Mouse (Mus musculus) limb, embryonic 15.5 days (tissue): ENCODE results near the gene Manbal. TPM values are rescaled to one million over a fixed set of nuclear protein-coding genes. Genes with fewer than 3 reads are reported as not detected.

ENCODE experiments used
- ATAC-seq: fragments of 200-750 bp; cut with Nextera tagmentation; 2 replicates; pipeline ENCODE4 v1.8.0; 2017; ENCODE audit warnings: low read depth, moderate TSS enrichment; ENCODE audit not compliant: insufficient number of reproducible peaks, low FRiP score, low TSS enrichment
- H3K27ac ChIP-seq: fragments of 300-500 bp; sonication (generic); 2 replicates; pipeline ENCODE4 v1.5.1; 2015; ENCODE audit warnings: moderate library complexity, mild to moderate bottlenecking, inconsistent platforms
- H3K27me3 ChIP-seq: fragments of 300-500 bp; sonication (generic); 2 replicates; pipeline ENCODE4 v1.6.1; 2015; ENCODE audit warnings: inconsistent platforms
- H3K36me3 ChIP-seq: fragments of 300-500 bp; sonication (generic); 2 replicates; pipeline ENCODE4 v1.6.1; 2015; ENCODE audit warnings: inconsistent platforms
- H3K4me1 ChIP-seq: fragments of 300-500 bp; sonication (generic); 2 replicates; pipeline ENCODE4 v1.6.1; 2015; ENCODE audit warnings: inconsistent platforms
- H3K4me2 ChIP-seq: fragments of 300-500 bp; sonication (generic); 2 replicates; pipeline ENCODE4 v1.6.1; 2015; ENCODE audit warnings: mild to moderate bottlenecking, inconsistent platforms
- H3K4me3 ChIP-seq: fragments of 300-500 bp; sonication (generic); 2 replicates; pipeline ENCODE4 v1.5.1; 2015; ENCODE audit warnings: mild to moderate bottlenecking, inconsistent platforms
- H3K9ac ChIP-seq: fragments of 300-500 bp; sonication (generic); 2 replicates; pipeline ENCODE4 v1.6.1; 2015; ENCODE audit warnings: inconsistent platforms
- H3K9me3 ChIP-seq: fragments of 300-500 bp; sonication (generic); 2 replicates; pipeline ENCODE4 v1.6.1; 2016; ENCODE audit warnings: inconsistent platforms
- WGBS: fragments of 180-500 bp; shearing (Covaris S2); methylation state at CpG from one replicate; pipeline ENCODE4 v1.1.7; 2015; 5-methylcytosine and 5-hydroxymethylcytosine counted together
- polyA plus RNA-seq: library from polyadenylated mRNA; unstranded; fragments of >200 nt; fragmentation: Nextera tagmentation; extraction: Ambion mirVana; gene quantifications from 2 replicates; pipeline ENCODE4 v1.2.1, GENCODE M21; 2015

The Manbal gene
- polyA plus RNA-seq, 1 experiment from 2014 or later, result 87.9 TPM

DNA sequence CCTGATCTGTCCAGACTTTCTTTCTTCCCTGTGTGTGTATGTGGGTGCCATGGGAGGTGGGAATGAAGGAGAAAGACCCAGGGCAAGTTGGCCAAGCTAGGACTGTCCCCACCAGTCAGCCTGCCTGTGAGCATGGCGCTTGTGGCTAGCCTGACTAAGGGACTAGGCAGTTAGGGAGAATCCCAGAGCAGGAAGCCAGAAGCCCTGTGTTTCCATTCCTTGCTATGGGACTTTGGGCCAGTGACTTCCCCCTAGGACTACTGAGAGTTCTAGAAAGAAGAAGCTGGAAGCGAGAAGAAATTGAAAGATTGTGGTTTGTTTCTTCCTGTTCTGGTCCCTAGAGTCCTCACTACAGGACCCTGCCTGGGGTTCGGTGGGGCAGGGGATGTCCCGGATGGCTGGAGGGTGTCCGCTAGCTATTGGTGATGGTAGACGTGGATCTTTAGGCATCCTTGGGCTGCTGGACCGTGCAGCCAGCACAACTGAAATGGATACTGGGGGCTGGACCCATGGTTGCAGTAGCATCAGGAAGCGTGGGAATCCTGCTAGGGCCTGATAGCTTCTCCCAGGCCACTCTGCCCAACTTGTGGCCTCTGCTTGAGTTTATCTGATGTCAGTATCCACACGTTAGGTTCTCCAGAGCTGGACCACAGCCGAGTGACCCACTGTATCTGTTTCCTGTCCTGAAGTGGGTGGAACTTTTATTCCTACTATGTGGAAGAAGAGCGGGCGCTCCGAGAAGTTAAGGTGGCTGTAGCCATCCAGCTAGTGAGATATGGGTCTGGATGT, 61.2 kb downstream of the Manbal start:
- Histone ChIP-seq H3K4me2 (no peak overlapping the region), H3K4me3 (no peak overlapping the region), H3K36me3 (peaks cover 34% of the 10 kb centered on the region), H3K9me3 (no peaks in the 10 kb centered on the region), H3K27me3 (no peaks in the 10 kb centered on the region), H3K9ac (no peak overlapping the region), H3K4me1 (peaks cover 80% of the 10 kb centered on the region), H3K27ac (no peak overlapping the region)
- 84% methylated on average over 13 of the region's 13 CpGs for WGBS
- ATAC-seq, result no peak

DNA sequence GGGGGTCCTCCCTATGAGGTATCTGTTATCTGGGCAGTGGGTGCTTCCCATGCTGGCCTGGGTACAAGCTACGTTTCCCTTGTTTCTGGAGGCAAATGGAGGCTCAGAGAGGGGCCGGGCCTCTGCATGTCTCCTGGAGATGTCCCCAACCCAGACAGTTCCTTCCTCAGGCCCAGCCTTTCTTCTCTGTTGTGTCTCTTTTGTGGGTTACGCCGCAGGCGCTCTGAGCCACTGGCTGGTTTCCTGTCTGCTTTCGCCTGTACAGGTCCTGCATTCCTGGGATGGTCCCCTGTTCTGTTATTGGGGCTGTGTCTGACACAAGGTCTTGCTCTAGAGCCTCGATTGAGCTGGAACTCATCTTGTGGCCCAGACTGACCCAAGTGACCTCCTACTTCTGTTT, 62.3 kb downstream of the Manbal start:
- Histone ChIP-seq H3K36me3 (peaks cover 34% of the 10 kb centered on the region), H3K27ac (peak overlapping the region; percentile 38; the same call in 1 of the 2 replicates), H3K4me3 (no peak overlapping the region), H3K9ac (no peak overlapping the region), H3K4me1 (peaks cover 88% of the 10 kb centered on the region), H3K4me2 (no peak overlapping the region), H3K27me3 (no peaks in the 10 kb centered on the region), H3K9me3 (no peaks in the 10 kb centered on the region)
- ATAC-seq, result no peak
- 74% methylated on average over 7 of the region's 7 CpGs for WGBS

DNA sequence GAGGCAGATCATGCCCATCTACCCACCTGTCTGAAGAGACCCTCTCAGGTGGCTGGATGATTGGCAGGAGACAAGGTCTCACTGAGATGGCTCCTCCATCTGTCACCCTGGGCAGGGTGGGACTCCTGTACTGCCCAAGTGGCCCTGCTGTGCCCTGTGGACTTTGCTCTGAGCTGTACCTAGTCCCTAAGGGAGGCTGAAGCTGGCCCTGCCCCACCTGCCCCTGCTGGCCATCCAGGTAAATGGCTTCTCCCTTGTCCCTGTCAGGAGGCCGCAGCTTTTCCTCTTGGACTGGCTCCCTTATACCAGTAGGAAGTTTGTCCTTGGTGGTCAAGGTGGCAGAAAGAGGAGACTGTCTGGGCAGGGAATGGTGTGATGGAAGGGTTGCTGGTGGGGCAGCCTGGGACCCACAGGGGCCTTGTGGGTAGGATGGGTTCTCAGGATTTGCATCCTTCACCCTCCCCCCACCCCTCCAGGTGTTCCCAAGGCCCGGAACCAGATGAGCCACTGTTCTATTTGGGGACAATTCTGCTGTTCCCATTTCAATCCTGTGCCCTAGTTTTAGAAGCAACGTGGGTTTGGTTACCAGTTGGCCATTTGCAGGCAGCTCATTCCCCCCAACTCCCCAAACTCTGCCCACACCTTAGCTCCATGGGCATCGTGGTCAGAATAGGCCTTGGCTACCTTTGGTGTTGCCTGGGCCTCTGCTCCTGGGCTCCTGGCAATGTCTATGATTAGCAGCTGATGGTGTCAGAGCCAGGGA, 63.5 kb downstream of the Manbal start:
- H3K4me3 ChIP-seq, result no peak overlapping the region
- H3K36me3 ChIP-seq, result peaks cover 34% of the 10 kb centered on the region
- no peak overlapping the region for H3K4me2 ChIP-seq
- no peaks in the 10 kb centered on the region for H3K27me3 ChIP-seq
- peaks cover 88% of the 10 kb centered on the region for H3K4me1 ChIP-seq
- WGBS, result 71% methylated on average over 4 of the region's 4 CpGs
- H3K9me3 ChIP-seq, result no peaks in the 10 kb centered on the region
- no peak overlapping the region for H3K9ac ChIP-seq
- ATAC-seq, result no peak
- no peak overlapping the region for H3K27ac ChIP-seq

DNA sequence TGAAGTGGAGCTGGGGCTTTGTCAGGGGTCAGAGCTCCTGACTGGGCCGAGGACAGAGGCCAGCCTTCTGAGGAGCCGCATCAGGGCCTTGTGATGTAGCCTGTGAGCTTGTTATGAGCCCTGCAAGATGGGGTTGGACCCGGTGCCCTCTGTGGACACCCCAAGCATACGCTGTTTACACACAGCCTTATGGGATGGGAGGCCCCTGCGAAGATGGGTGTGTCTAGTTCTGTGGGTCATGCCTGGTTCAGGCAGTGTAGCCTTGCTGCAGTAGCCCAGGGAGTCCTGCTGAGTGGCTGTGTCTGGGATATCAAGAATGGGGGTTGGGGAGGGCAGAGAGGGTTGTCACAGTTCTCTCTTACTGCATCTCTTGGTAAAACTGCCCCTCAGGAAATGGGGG, 64.5 kb downstream of the Manbal start:
- peaks cover 34% of the 10 kb centered on the region for H3K36me3 ChIP-seq
- H3K27ac ChIP-seq, result peak overlapping the region; percentile 88
- no peak overlapping the region for H3K4me2 ChIP-seq
- no peak overlapping the region for H3K9ac ChIP-seq
- 75% methylated on average over 5 of the region's 5 CpGs for WGBS
- H3K4me1 ChIP-seq, result peaks cover 86% of the 10 kb centered on the region
- no peaks in the 10 kb centered on the region for H3K27me3 ChIP-seq
- no peaks in the 10 kb centered on the region for H3K9me3 ChIP-seq
- no peak for ATAC-seq
- no peak overlapping the region for H3K4me3 ChIP-seq

DNA sequence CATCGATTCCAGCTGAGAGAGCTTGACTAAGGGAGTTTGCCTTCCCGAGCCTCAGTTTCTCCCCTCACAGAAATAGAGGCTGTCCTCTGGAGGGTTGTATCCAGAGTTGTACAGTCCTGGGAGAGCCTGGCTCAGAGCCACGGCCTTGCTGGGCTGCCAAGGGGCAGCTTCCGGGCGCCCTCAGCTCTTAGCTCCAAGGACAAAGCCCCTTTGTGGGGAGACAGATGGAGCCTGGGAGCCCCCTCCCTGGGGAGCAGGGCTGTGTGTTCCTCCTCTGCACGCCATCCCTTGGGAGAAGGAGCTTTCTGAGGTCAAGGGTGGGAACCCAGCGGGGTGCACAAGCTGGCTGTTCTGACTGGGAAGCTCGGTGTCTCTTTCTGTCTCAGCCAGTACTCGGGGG, 65.1 kb downstream of the Manbal start:
- no peak for ATAC-seq
- Histone ChIP-seq H3K9me3 (no peaks in the 10 kb centered on the region), H3K4me2 (no peak overlapping the region), H3K4me1 (peaks cover 80% of the 10 kb centered on the region), H3K9ac (no peak overlapping the region), H3K4me3 (no peak overlapping the region), H3K27ac (peak overlapping the region; percentile 88), H3K27me3 (no peaks in the 10 kb centered on the region), H3K36me3 (peaks cover 34% of the 10 kb centered on the region)
- WGBS, result 76% methylated on average over 9 of the region's 9 CpGs

DNA sequence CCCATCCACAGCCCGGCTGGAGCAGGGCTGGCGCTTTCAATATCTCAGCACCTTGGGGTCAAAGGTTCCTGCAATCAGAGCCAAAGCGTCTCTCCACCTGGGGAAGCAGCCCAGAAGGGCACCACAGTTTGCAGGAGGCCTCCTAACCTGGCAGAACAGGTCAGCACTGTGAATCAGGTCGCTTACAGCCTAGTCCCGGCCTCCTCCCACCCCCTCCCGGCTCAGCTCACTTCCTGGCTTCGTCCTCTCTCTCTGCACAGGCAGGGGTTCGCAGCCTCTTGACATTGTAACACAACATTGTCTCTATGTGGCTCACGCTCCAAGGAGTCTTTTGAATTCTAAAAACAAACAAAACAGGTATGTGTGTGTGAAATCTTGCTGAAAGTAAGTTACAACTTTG, 66.6 kb downstream of the Manbal start:
- Histone ChIP-seq H3K4me1 (peaks cover 75% of the 10 kb centered on the region), H3K27me3 (no peaks in the 10 kb centered on the region), H3K9me3 (no peaks in the 10 kb centered on the region), H3K27ac (peak overlapping the region; percentile 88), H3K4me2 (peak overlapping the region; percentile 10; the same call in 1 of the 2 replicates), H3K9ac (0 out of 2 replicates have a peak overlapping the region, but pooled peaks have one; percentile 5), H3K4me3 (no peak overlapping the region), H3K36me3 (peaks cover 23% of the 10 kb centered on the region)
- ATAC-seq, result no peak
- WGBS, result 22% methylated on average over 9 of the region's 9 CpGs

DNA sequence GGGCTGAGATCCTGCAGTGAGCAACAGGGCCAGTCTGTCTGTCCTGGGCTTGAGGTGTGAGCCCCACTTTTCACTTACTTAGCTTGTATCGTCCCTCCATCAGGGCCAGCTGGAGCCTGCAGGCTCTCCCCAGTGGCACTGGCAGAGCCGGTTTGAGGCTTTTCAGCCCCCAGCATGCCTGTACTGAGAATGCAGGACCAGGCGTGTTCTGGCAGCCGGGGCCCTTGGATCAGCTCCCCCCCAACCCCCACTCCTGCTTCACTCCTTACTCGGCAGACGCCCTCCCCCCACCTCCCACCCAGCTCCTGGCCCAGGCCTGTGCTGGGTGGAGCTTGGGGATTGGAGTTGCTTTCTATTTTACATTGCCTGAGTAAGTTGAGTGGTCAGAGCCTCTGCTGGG, 67.1 kb downstream of the Manbal start:
- peak overlapping the region; percentile 10; the same call in 1 of the 2 replicates for H3K4me2 ChIP-seq
- WGBS, result 21% methylated on average over 6 of the region's 6 CpGs
- no peak overlapping the region for H3K4me3 ChIP-seq
- H3K9me3 ChIP-seq, result no peaks in the 10 kb centered on the region
- peak; percentile 77; the same call in 1 of the 2 replicates for ATAC-seq
- peaks cover 70% of the 10 kb centered on the region for H3K4me1 ChIP-seq
- no peaks in the 10 kb centered on the region for H3K27me3 ChIP-seq
- H3K27ac ChIP-seq, result peak overlapping the region; percentile 88
- H3K9ac ChIP-seq, result 0 out of 2 replicates have a peak overlapping the region, but pooled peaks have one; percentile 5
- H3K36me3 ChIP-seq, result peaks cover 24% of the 10 kb centered on the region

DNA sequence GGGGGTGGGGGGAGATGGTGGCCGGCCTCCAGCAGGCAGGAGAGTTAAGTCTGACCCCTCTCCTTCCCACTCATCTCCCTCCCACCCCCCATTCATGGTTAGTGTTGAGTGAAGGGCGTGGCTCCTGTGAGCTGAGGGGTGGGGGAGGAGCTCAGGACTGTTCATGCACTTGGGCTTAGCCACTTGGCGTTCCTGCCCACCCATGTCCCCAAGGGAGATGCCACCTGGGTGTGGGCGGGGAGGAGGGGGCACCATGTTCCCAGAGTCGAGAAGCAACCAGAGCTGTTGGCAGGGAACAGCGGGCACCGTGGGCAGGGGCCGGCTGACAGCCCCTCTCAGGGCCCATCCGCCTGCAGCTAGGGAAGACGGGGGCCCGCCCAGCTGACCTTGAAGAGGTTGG, 69.1 kb downstream of the Manbal start:
- Histone ChIP-seq H3K9ac (no peak overlapping the region), H3K27ac (no peak overlapping the region), H3K4me3 (no peak overlapping the region), H3K4me1 (peaks cover 50% of the 10 kb centered on the region), H3K27me3 (no peaks in the 10 kb centered on the region), H3K4me2 (no peak overlapping the region), H3K36me3 (peaks cover 32% of the 10 kb centered on the region), H3K9me3 (no peaks in the 10 kb centered on the region)
- WGBS, result 84% methylated on average over 10 of the region's 11 CpGs
- ATAC-seq, result no peak

DNA sequence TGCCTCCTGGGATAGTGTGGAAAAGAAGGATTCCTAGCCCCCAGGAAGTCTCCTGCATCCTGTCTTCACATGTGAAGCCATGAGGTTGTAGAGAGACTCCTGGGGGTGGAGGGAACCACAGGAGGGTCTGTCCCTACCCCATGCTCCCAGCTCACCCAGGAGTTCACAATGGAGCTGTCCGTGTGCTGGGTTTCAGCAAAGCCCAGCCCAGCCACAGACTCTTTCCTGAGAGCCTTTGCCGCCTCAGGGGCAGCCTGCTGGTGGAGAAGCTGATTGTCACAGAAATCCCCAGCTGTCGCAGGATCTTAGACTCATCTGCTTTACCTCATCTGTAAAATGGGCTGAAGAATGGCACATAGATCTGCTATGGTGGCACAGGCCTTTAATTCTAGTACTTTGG, 69.7 kb downstream of the Manbal start:
- Histone ChIP-seq H3K9me3 (no peaks in the 10 kb centered on the region), H3K27me3 (no peaks in the 10 kb centered on the region), H3K36me3 (peaks cover 34% of the 10 kb centered on the region), H3K4me2 (no peak overlapping the region), H3K9ac (no peak overlapping the region), H3K4me1 (peaks cover 44% of the 10 kb centered on the region), H3K4me3 (no peak overlapping the region), H3K27ac (no peak overlapping the region)
- WGBS, result 91% methylated on average over 3 of the region's 3 CpGs
- ATAC-seq, result no peak

DNA sequence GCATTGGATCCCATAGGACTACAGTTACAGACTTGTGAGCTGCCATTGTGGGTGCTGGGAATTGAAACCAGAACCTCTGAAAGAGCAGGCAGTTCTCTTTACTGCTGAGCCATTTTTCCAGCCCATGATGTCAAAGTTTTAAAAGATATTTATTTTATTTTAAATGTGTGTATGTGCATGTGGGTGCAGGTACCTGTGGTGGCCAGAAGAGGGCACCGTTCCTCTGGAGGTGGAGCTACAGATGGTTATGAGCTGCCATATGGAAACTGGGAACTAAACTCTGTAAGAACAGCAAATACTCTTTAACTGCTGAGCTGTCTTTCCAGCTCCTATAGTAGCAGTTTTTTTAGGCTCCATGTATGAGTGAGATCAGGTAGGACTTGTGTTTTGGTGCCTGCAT, 74.0 kb downstream of the Manbal start:
- ATAC-seq, result no peak
- 100% methylated on average over 1 of the region's 1 CpGs for WGBS
- Histone ChIP-seq H3K4me3 (no peak overlapping the region), H3K9me3 (no peaks in the 10 kb centered on the region), H3K9ac (no peak overlapping the region), H3K27ac (no peak overlapping the region), H3K4me1 (peaks cover 4% of the 10 kb centered on the region; the same call in 1 of the 2 replicates), H3K27me3 (no peaks in the 10 kb centered on the region), H3K4me2 (no peak overlapping the region), H3K36me3 (peaks cover 47% of the 10 kb centered on the region)
